Mouse (Mus musculus) liver, adult 2 months (tissue): ENCODE data around the gene Sorl1.

Source experiments
- CTCF ChIP-seq: fragments of 200-500 bp; IDR thresholded peaks from 2 replicates; pipeline ENCODE4 v1.5.1; 2011; ENCODE audit warnings: low read depth, low read length, control low read depth
- POLR2A ChIP-seq: fragments of 200-500 bp; IDR thresholded peaks from 2 replicates; pipeline ENCODE4 v1.6.1; 2011; ENCODE audit warnings: low read length, control low read depth; ENCODE audit not compliant: insufficient read depth; ENCODE audit errors: extremely low read depth

GRCm38 (mm10) chr9:42087921-42088320 is 36.2 kb downstream of the Sorl1 start:
- no peak for TF ChIP-seq CTCF
- no peak for TF ChIP-seq POLR2A
